Mouse (Mus musculus) adrenal gland, adult (tissue): ENCODE data around the gene Zhx3.

Experiments
- DNase-seq, 2 experiments: peaks; one replicate each; pipeline ENCODE4 v3.0.0; 2022 to 2023; ENCODE audit warnings: low spot score in 1 of 2; ENCODE audit not compliant: inconsistent age in 2 of 2

Zhx3 gene

DNA sequence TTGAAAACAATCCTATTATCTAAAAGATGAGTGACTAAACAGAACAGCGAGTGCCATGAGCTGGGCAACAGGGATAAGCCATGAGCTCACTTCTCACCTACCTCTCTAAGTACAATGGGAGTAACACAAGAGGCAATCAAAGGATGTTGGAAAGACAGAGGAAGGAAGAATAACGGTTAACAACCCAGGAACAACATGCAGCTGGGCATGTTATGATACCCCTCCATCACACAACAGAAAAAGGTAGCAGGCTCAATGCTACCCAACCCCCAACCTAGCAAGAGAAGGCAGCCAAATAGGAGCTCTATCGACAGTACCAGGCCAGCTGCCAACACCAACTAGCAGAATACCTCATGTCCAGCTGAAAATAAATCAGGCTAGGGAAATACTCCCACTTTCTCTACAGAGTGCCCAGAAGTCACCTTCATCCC is 66.7 kb downstream of the Zhx3 start:
- peak; percentile 70 to 82 for DNase-seq

- DNase-seq: peak; percentile 54 to 71
Observed at GRCm38 (mm10) chr2:160804794-160805527, 67.8 kb downstream of the Zhx3 start.

- no peak for DNase-seq
Observed at GRCm38 (mm10) chr2:160802326-160802725, 70.5 kb downstream of the Zhx3 start.

- DNase-seq: peak in 1 of 2 experiments; percentile 59
Observed at GRCm38 (mm10) chr2:160800967-160801366, 71.8 kb downstream of the Zhx3 start.

- DNase-seq: peak in 1 of 2 experiments; percentile 63
Observed at GRCm38 (mm10) chr2:160798206-160798605, 74.6 kb downstream of the Zhx3 start.

GRCm38 (mm10) chr2:160796973-160797372 is 75.8 kb downstream of the Zhx3 start:
- DNase-seq: peak; percentile 79 to 94

DNA sequence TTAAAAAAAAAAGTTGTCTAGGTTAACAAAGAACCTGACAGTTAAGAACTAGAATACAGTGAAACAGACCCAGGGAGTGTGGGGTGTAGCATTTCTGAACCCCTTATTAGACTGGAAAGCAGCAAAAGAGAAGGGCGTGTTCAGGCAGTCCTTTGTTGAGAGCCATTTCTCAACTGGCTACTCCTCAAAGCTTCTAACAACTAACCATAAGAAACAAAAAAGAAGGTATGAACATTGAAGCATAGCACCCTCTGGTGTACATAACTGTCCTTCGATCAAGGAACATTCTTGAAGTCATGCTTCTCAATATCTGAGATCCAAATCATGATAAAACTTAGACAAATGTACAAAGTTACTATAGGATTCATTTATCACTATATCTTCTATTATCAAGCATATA is 79.7 kb downstream of the Zhx3 start:
- DNase-seq: peak in 1 of 2 experiments; percentile 62

DNA sequence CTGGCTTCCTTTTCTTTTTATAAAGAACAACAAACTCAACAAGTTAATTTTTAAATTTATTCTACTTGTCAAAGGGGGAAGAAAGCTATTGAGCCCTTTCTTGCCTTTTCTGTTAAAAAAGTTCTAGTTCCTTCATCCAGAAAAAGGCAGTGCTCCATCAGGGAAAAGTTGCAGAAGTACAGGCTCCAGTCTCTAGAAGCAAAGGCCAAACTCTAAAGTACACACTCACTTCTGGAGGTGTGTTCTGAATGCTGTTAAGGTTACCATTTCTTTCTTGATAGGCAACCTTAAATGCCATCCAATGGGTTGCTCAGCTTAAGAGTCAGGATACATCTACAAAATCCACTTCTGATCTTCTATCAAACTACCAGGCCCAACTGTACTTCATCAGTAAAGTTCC is 83.1 kb downstream of the Zhx3 start:
- no peak for DNase-seq

- DNase-seq: no peak
Observed at GRCm38 (mm10) chr2:160789046-160789445, 83.8 kb downstream of the Zhx3 start.

DNA sequence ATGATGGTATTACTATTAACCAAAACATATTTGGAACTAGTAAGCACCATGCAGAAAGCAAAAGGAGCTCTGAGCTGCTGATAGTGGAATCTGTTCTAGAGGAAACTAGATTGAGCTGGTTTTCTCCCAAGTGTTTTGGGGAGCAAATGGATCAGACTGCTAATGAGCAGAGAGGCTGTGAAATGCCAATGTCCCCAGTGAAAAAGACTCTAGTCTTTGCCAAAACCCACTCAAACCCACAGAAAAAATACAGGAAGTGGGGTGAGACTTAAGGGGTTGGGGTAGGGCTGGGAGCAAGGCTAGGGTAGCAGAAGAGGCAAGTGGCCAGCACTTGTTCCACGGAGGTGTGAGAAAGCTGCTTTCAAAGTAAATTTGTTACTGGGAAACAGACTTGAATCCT is 86.5 kb downstream of the Zhx3 start:
- DNase-seq: no peak

DNA sequence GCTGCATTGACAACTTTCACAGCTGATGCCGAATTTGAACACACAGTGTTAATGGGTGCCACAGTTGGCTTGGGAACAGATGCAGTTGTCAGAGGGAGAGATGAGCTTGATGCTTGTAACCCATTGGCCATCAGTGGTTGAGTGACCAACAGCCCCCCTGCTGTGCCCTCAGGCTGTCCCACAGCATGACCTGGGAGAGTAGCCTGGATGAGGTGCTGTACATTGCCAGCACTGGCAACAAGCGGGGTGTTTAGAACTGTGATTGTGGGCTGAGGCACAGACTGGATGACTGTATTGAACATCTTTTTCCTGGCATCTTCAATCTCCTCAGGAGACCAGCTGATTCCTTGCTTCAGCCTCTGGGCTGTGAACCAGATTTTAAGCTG is 92.0 kb downstream of the Zhx3 start:
- peak in 1 of 2 experiments; percentile 16 for DNase-seq

DNA sequence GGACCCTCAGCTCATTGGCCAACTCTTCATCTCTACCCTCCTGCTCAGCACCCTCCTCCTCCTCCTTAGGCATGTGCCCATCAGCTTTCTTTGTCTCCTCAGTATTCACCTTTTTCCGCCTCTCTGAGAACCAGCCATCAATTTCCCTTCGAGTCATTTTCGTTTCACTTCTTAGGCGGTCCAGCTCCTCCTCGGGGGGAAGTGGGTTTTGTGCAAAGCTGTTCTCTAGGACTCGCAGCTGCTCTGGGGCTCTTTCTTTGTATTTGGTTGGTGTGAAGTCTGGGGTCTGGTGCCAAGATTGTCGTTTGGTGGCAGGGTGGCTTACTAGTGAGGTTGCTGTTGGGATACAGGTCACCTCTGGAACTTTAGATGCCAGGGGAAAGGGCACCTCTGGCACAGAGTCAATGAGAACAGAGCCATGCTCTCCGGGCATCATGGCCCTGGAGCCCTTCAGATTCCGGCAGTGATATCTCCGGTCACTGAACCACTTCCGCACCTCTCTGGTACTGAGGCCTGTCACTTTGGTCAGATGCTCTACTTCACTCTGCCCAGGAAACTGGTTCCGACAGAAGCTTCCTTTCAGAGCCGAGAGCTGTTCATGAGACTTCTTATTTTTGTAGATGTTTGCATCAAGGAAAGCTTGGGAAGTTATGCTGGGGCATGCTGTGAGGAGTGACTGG is 92.5 kb downstream of the Zhx3 start:
- peak in 1 of 2 experiments; percentile 20 for DNase-seq

DNA sequence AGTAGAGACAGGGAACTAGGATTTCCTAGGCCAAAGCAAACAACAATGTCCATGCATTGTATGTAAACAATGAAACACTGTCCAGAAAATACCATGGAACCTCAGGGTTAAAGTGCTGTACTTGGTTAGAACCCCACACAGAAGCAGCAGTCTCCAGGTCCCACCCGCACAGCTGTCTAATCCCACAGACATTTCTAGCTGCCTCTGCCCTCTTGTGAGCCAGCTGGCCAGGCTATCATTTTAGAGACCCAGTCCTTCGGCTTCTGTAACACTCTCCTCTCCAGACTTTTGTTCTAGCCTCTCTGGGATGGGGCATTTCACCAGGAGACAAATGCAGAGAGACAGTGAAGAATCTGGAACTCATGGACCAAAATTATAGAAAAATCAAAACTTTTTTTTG is 94.8 kb downstream of the Zhx3 start:
- no peak for DNase-seq

GRCm38 (mm10) chr2:160771325-160772276 is 101.2 kb downstream of the Zhx3 start:
- peak in 1 of 2 experiments; percentile 5 for DNase-seq

DNA sequence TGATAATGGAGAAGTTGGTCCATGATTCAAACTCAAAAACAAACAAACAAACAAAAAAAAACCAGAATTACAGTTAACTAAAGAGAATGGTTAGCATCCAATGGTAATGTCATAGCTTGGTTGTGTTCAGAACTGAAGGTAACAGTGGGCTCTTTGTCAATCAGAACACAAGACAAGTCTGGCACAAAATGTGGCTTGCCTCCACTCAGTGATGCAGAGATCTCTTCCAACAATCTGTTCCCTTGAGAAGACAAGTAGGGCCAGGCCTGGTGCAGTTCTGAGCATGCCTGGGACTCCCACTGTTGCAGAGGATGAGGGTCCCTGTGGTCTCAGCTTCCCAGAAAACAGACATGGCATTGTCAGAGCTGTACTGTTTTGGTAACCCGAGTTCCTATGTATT is 101.9 kb downstream of the Zhx3 start:
- no peak for DNase-seq

GRCm38 (mm10) chr2:160770409-160770808 is 102.4 kb downstream of the Zhx3 start:
- DNase-seq: peak in 1 of 2 experiments; percentile 12

DNA sequence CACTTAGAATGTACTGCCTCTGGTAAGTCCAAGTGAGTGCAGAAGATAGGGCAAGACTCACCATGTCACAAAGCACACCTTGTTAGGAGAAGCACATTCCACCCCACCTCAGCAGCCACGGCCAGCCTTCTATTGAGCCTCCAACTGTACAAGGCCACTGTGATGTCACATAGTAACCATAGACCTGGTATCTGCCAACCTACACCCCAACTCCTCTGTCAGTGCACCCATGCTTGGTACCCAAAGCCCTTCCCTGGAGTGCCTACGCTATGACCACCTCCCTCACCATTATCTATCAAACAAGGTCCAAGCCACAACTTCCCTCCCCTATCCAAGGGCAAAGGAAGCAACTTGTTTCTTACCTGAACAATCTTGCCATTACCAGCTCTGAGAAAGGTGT is 103.8 kb downstream of the Zhx3 start:
- DNase-seq: no peak

DNA sequence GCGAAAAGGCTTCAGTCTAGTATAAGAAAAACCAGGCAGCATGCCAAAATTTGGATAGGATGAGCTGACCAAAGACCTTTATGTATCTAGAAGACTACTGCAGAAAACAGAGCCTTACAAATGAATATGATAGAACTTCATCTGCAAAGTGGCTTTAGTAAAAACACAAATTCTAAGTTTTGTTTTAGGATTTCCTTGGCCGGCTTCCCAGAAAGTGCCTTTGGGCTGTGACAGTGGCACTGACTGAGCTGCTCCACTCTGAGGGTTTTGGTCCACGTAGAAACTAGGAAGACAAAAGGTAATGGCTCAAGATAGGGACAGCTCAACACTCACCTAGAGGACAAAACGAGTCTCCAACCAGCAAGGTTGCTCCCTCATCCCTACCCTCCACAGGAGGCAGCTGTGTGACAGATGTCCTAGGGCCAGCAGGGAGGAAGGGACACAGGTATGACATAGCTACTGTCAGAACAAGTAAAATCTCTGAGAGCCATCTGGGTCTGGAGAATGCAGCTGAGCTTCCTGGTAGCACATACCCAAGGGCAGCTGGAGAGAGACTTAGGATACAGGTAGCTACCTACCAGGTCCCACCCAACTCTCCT is 104.6 kb downstream of the Zhx3 start:
- DNase-seq: no peak

GRCm38 (mm10) chr2:160767201-160767600 is 105.6 kb downstream of the Zhx3 start:
- no peak for DNase-seq

GRCm38 (mm10) chr2:160766371-160766771 is 106.4 kb downstream of the Zhx3 start:
- DNase-seq: peak; percentile 48 to 87

GRCm38 (mm10) chr2:160765096-160765495 is 107.7 kb downstream of the Zhx3 start:
- no peak for DNase-seq
